Mouse (Mus musculus) thymus, adult 2 months (tissue): ENCODE measurements around the gene Ssh3.

ENCODE experiments used
- CTCF ChIP-seq: fragments of 200-500 bp; IDR thresholded peaks from 2 replicates; pipeline ENCODE4 v1.5.1; 2012; ENCODE audit warnings: mild to moderate bottlenecking, control low read depth, low read length, moderate library complexity, borderline replicate concordance; ENCODE audit not compliant: control insufficient read depth, poor library complexity, insufficient read depth; ENCODE audit errors: extremely low read depth
- POLR2A ChIP-seq: fragments of 200-500 bp; IDR thresholded peaks from 2 replicates; pipeline ENCODE4 v1.6.1; 2012; ENCODE audit warnings: mild to moderate bottlenecking, low read length, control low read depth, moderate library complexity; ENCODE audit not compliant: control insufficient read depth, poor library complexity, insufficient read depth; ENCODE audit errors: extremely low read depth

DNA sequence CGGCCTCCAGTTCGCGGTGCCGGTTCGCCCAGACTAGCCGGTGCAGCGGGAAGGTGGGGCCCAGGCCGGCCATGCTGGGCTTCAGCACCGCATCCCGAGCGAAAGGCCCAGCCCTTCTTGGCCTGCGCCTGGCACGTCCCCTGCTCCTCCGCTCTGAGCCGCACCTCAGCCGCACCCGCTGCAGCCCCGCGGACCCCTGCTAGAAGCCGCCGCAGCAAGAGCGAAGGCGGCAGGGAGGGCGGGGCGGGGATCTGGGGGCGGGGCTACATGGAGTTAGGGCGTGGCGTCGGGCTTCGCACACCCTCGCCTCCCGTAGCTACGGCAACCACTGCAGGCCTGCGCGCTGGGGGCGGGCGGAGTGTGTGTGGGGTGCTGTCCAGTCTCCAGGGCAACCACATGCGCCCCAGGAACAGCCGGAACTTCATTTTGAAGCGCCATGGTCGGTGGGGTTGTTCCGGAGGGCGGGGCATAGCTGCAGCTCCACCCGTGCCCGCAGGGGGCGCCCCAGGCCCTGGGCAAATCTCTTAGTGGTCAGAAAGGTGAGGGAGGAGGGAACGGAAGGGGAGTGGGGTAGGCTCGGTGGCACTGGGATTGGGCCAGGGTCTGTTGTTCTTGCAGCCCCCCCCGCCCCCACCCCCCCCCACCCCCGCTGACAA, 14.0 kb upstream of the Ssh3 start, which contains the start of gene Ankrd13d:
- TF ChIP-seq CTCF: peak; percentile 92
- peak; percentile 60; the same call in 1 of the 2 replicates for TF ChIP-seq POLR2A
